Mouse (Mus musculus) MEL (cell line): ENCODE measurements around the gene Gatad2b. TPM values are rescaled to one million over a fixed set of nuclear protein-coding genes. Genes with fewer than 3 reads are reported as not detected.

ENCODE experiments used
- DNase-seq: peaks from one replicate; pipeline ENCODE4 v3.0.0; 2011; ENCODE audit warnings: low read depth, low spot score
- H3K27ac ChIP-seq: 2 replicates; pipeline ENCODE4 v1.5.1; 2012; ENCODE audit warnings: low read depth, mild to moderate bottlenecking, control low read depth, low read length, moderate library complexity; ENCODE audit not compliant: control insufficient read depth
- H3K27me3 ChIP-seq, 2 experiments: fragments of 150-350 bp in 1 of 2; sonication (generic) in 1 of 2; 2 replicates each; pipeline ENCODE4 v1.6.1; 2012; ENCODE audit warnings: low read length in 2 of 2, mild to moderate bottlenecking in 2 of 2, improper control_type of control experiment in 1 of 2, moderate library complexity in 1 of 2; ENCODE audit not compliant: insufficient read depth in 2 of 2, control insufficient read depth in 1 of 2
- H3K36me3 ChIP-seq, 2 experiments: 2 replicates each; pipeline ENCODE4 v1.6.1; 2012 to 2014; ENCODE audit warnings: low read length in 2 of 2, improper control_type of control experiment in 1 of 2, inconsistent platforms in 1 of 2, mild to moderate bottlenecking in 1 of 2; ENCODE audit not compliant: insufficient read depth in 2 of 2, control insufficient read depth in 1 of 2
- H3K4me1 ChIP-seq, 2 experiments: fragments of 150-350 bp in 1 of 2; sonication (generic) in 1 of 2; 2 replicates each; pipeline ENCODE4 v1.6.1; 2012; ENCODE audit warnings: low read length in 2 of 2, improper control_type of control experiment in 1 of 2, mild to moderate bottlenecking in 1 of 2; ENCODE audit not compliant: insufficient read depth in 2 of 2, control insufficient read depth in 1 of 2
- H3K4me3 ChIP-seq, 2 experiments: fragments of 150-350 bp in 1 of 2; sonication (generic) in 1 of 2; 2 replicates each; pipeline ENCODE4 v1.5.1; 2012; ENCODE audit warnings: low read depth in 2 of 2, low read length in 2 of 2, mild to moderate bottlenecking in 2 of 2, moderate library complexity in 2 of 2, control low read depth in 1 of 2, improper control_type of control experiment in 1 of 2; ENCODE audit not compliant: control insufficient read depth in 1 of 2, insufficient read depth in 1 of 2
- H3K79me2 ChIP-seq: 2 replicates; pipeline ENCODE4 v1.6.1; 2012; ENCODE audit warnings: mild to moderate bottlenecking, low read length, moderate library complexity; ENCODE audit not compliant: control insufficient read depth, poor library complexity, insufficient read depth
- H3K9ac ChIP-seq: 2 replicates; pipeline ENCODE4 v1.6.1; 2012; ENCODE audit warnings: low read depth, mild to moderate bottlenecking, control low read depth, low read length, moderate library complexity; ENCODE audit not compliant: control insufficient read depth, poor library complexity, severe bottlenecking
- H3K9me3 ChIP-seq: fragments of 150-350 bp; sonication (generic); replicated peaks from 2 replicates; pipeline ENCODE4 v1.6.1; 2012; ENCODE audit warnings: mild to moderate bottlenecking, low read length, improper control_type of control experiment, moderate library complexity; ENCODE audit not compliant: insufficient read depth
- CHD1 ChIP-seq: IDR thresholded peaks from 2 replicates; pipeline ENCODE4 v1.6.1; 2012; ENCODE audit warnings: low read depth, mild to moderate bottlenecking, inconsistent platforms, low read length, improper control_type of control experiment
- CHD2 ChIP-seq: IDR thresholded peaks from 2 replicates; pipeline ENCODE4 v1.6.1; 2011; ENCODE audit warnings: low read length, improper control_type of control experiment
- CTCF ChIP-seq, 3 experiments: IDR thresholded peaks in 2 of 3; conservative IDR thresholded peaks in 1 of 3; 2 replicates each; pipeline ENCODE4 v1.5.1; 2011 to 2012; ENCODE audit warnings: low read length in 3 of 3, low read depth in 2 of 3, mild to moderate bottlenecking in 2 of 3, improper control_type of control experiment in 1 of 3, inconsistent platforms in 1 of 3, mixed read lengths in 1 of 3, moderate library complexity in 1 of 3; ENCODE audit not compliant: control insufficient read depth in 1 of 3, insufficient read depth in 1 of 3, poor library complexity in 1 of 3, severe bottlenecking in 1 of 3
- E2F4 ChIP-seq: IDR thresholded peaks from 2 replicates; pipeline ENCODE4 v1.6.1; 2011; ENCODE audit warnings: low read depth, low read length, improper control_type of control experiment, borderline replicate concordance
- ELF1 ChIP-seq: IDR thresholded peaks from 2 replicates; pipeline ENCODE4 v1.6.1; 2014; ENCODE audit warnings: low read depth, mild to moderate bottlenecking, inconsistent platforms, low read length, improper control_type of control experiment, moderate library complexity
- EP300 ChIP-seq, 2 experiments: IDR thresholded peaks; 2 replicates each; pipeline ENCODE4 v1.6.1; 2011; ENCODE audit warnings: improper control_type of control experiment in 2 of 2, low read length in 2 of 2, low read depth in 1 of 2, mild to moderate bottlenecking in 1 of 2
- ETS1 ChIP-seq: IDR thresholded peaks from 2 replicates; pipeline ENCODE4 v1.6.1; 2012; ENCODE audit warnings: low read depth, mild to moderate bottlenecking, inconsistent platforms, low read length, improper control_type of control experiment, moderate library complexity
- GABPA ChIP-seq: IDR thresholded peaks from 2 replicates; pipeline ENCODE4 v1.6.1; 2012; ENCODE audit warnings: low read depth, mild to moderate bottlenecking, inconsistent platforms, low read length, improper control_type of control experiment, moderate library complexity
- GATA1 ChIP-seq: IDR thresholded peaks from 2 replicates; pipeline ENCODE4 v1.6.1; 2011; ENCODE audit warnings: low read depth, low read length, improper control_type of control experiment
- JUND ChIP-seq: IDR thresholded peaks from 2 replicates; pipeline ENCODE4 v1.6.1; 2011; ENCODE audit warnings: low read depth, mild to moderate bottlenecking, improper control_type of control experiment, low read length
- MAFK ChIP-seq: IDR thresholded peaks from 2 replicates; pipeline ENCODE4 v1.6.1; 2011; ENCODE audit warnings: low read depth, mild to moderate bottlenecking, low read length, improper control_type of control experiment, borderline replicate concordance
- MAX ChIP-seq: IDR thresholded peaks from 2 replicates; pipeline ENCODE4 v1.6.1; 2011; ENCODE audit warnings: low read length, improper control_type of control experiment
- MXI1 ChIP-seq: IDR thresholded peaks from 2 replicates; pipeline ENCODE4 v1.6.1; 2011; ENCODE audit warnings: mild to moderate bottlenecking, low read depth, low read length, improper control_type of control experiment
- MYB ChIP-seq: IDR thresholded peaks from 2 replicates; pipeline ENCODE4 v1.6.1; 2011; ENCODE audit warnings: mild to moderate bottlenecking, low read depth, low read length, improper control_type of control experiment
- MYC ChIP-seq: IDR thresholded peaks from 2 replicates; pipeline ENCODE4 v1.6.1; 2011; ENCODE audit warnings: low read depth, mild to moderate bottlenecking, low read length, improper control_type of control experiment, moderate library complexity
- NELFE ChIP-seq: IDR thresholded peaks from 2 replicates; pipeline ENCODE4 v1.6.1; 2011; ENCODE audit warnings: low read depth, low read length, improper control_type of control experiment
- POLR2AphosphoS5 ChIP-seq: IDR thresholded peaks from 2 replicates; pipeline ENCODE4 v1.6.1; 2012; ENCODE audit warnings: low read depth, borderline replicate concordance, mild to moderate bottlenecking, inconsistent platforms, low read length, moderate library complexity, mixed read lengths
- RAD21 ChIP-seq: IDR thresholded peaks from 2 replicates; pipeline ENCODE4 v1.6.1; 2011; ENCODE audit warnings: mild to moderate bottlenecking, low read depth, low read length, improper control_type of control experiment
- RCOR1 ChIP-seq: IDR thresholded peaks from 2 replicates; pipeline ENCODE4 v1.6.1; 2012; ENCODE audit warnings: low read depth, mild to moderate bottlenecking, inconsistent platforms, low read length, improper control_type of control experiment
- SMC3 ChIP-seq: IDR thresholded peaks from 2 replicates; pipeline ENCODE4 v1.6.1; 2011; ENCODE audit warnings: low read depth, low read length, improper control_type of control experiment
- TAL1 ChIP-seq: IDR thresholded peaks from 2 replicates; pipeline ENCODE4 v1.6.1; 2012; ENCODE audit warnings: mild to moderate bottlenecking, inconsistent platforms, low read length, moderate library complexity, mixed read lengths
- TBP ChIP-seq: IDR thresholded peaks from 2 replicates; pipeline ENCODE4 v1.8.0; 2011; ENCODE audit warnings: low read depth, low read length, improper control_type of control experiment
- USF1 ChIP-seq: IDR thresholded peaks from 2 replicates; pipeline ENCODE4 v1.6.1; 2014; ENCODE audit warnings: low read depth, mild to moderate bottlenecking, inconsistent platforms, low read length, improper control_type of control experiment, moderate library complexity
- USF2 ChIP-seq, 2 experiments: IDR thresholded peaks; 2 replicates each; pipeline ENCODE4 v1.6.1; 2011 to 2012; ENCODE audit warnings: improper control_type of control experiment in 2 of 2, low read length in 2 of 2, borderline replicate concordance in 1 of 2, inconsistent platforms in 1 of 2, low read depth in 1 of 2, mild to moderate bottlenecking in 1 of 2; ENCODE audit not compliant: insufficient read depth in 1 of 2
- ZC3H11A ChIP-seq: IDR thresholded peaks from 2 replicates; pipeline ENCODE4 v1.6.1; 2012; ENCODE audit warnings: low read depth, mild to moderate bottlenecking, inconsistent platforms, low read length, improper control_type of control experiment
- ZKSCAN1 ChIP-seq: IDR thresholded peaks from 2 replicates; pipeline ENCODE4 v1.6.1; 2012; ENCODE audit warnings: low read depth, mild to moderate bottlenecking, inconsistent platforms, low read length, improper control_type of control experiment, moderate library complexity
- ZNF384 ChIP-seq: IDR thresholded peaks from 2 replicates; pipeline ENCODE4 v1.6.1; 2012; ENCODE audit warnings: low read depth, mild to moderate bottlenecking, inconsistent platforms, low read length, improper control_type of control experiment
- polyA plus RNA-seq, 2 experiments: library from polyadenylated mRNA; stranded (reverse) in 1 of 2; unstranded in 1 of 2; fragments of >175 nt in 1 of 2; fragments of >200 nt in 1 of 2; gene quantifications; 2 replicates each; pipeline versions ENCODE4 v1.2.1 to v1.2.4; 2012; ENCODE audit warnings: low replicate concordance in 2 of 2, low read depth in 1 of 2; ENCODE audit not compliant: insufficient read length in 2 of 2, insufficient read depth in 1 of 2, missing spikeins in 1 of 2
- total RNA-seq: library from RNA; depleted of rRNA; stranded (reverse); fragments of 300-350 nt; gene quantifications from 2 replicates; pipeline ENCODE4 v1.2.3, GENCODE M21; 2012

The Gatad2b gene
- total and polyA plus RNA-seq, 3 experiments, result 9.1 to 37.6 TPM; not detected in 1

- H3K4me1 ChIP-seq, result no peaks in the 10 kb centered on the region
- H3K9ac ChIP-seq, result no peak overlapping the region
- no peaks in the 10 kb centered on the region for H3K9me3 ChIP-seq
- no peak overlapping the region for H3K27ac ChIP-seq
- peaks cover 0 to 9% of the 10 kb centered on the region in 2 experiments; a peak in 2 of 4 replicates for H3K36me3 ChIP-seq
- no peak overlapping the region for H3K4me3 ChIP-seq
- TF ChIP-seq TAL1, result no peak
- no peak for TF ChIP-seq MYB
- TF ChIP-seq ETS1, result no peak
- no peak for TF ChIP-seq MYC
- no peak for TF ChIP-seq ZKSCAN1
- no peak for TF ChIP-seq USF1
- TF ChIP-seq CTCF (IDR thresholded peaks at IDR 0.05 in 2 of 3, conservative IDR thresholded peaks at IDR 0.05 in 1 of 3; ENCODE audit: control insufficient read depth in 1 of 3, insufficient read depth in 1 of 3, low read depth in 2 of 3, low read length in 3 of 3, poor library complexity in 1 of 3, severe bottlenecking in 1 of 3), result no peak
- no peak for TF ChIP-seq MAFK
- TF ChIP-seq ZC3H11A, result no peak
- TF ChIP-seq POLR2AphosphoS5, result no peak
- no peak for TF ChIP-seq NELFE
- TF ChIP-seq TBP, result no peak
- no peak for TF ChIP-seq JUND
- no peak for TF ChIP-seq USF2 (IDR thresholded peaks at IDR 0.05; ENCODE audit: borderline replicate concordance in 1 of 2, insufficient read depth in 1 of 2, low read depth in 1 of 2, low read length in 2 of 2)
- no peak for TF ChIP-seq RAD21
- TF ChIP-seq E2F4, result no peak
- no peak for TF ChIP-seq GATA1
- TF ChIP-seq CHD2, result no peak
- no peak for DNase-seq
- H3K27me3 ChIP-seq, result no peaks in the 10 kb centered on the region
- H3K79me2 ChIP-seq, result no peaks in the 10 kb centered on the region
These were observed 13.2 kb upstream of the Gatad2b start for GRCm38 (mm10) chr3:90279743-90280142.

- H3K4me1 ChIP-seq, result no peaks in the 10 kb centered on the region
- H3K9me3 ChIP-seq, result no peaks in the 10 kb centered on the region
- peaks cover 0 to 9% of the 10 kb centered on the region in 2 experiments; a peak in 2 of 4 replicates for H3K36me3 ChIP-seq
- no peak overlapping the region for H3K4me3 ChIP-seq
- no peaks in the 10 kb centered on the region for H3K27me3 ChIP-seq
- H3K9ac ChIP-seq, result no peak overlapping the region
- DNase-seq, result no peak
- no peaks in the 10 kb centered on the region for H3K79me2 ChIP-seq
- no peak for TF ChIP-seq USF1
- no peak for TF ChIP-seq EP300 (IDR thresholded peaks at IDR 0.05; ENCODE audit: low read depth in 1 of 2, low read length in 2 of 2)
- TF ChIP-seq ZNF384, result no peak
- no peak for TF ChIP-seq RAD21
- no peak for TF ChIP-seq TAL1
- no peak for TF ChIP-seq JUND
- no peak for TF ChIP-seq GABPA
- TF ChIP-seq SMC3, result no peak
- no peak for TF ChIP-seq ELF1
- TF ChIP-seq RCOR1, result no peak
- TF ChIP-seq CHD1, result no peak
- TF ChIP-seq MXI1, result no peak
- no peak for TF ChIP-seq E2F4
- no peak for TF ChIP-seq MAX
- no peak overlapping the region for H3K27ac ChIP-seq
These were observed 12.3 kb upstream of the Gatad2b start for GRCm38 (mm10) chr3:90280708-90281107.
